Mouse (Mus musculus) gastrocnemius, adult 2 months (tissue): ENCODE data around the gene Cep89. TPM values are rescaled to one million over a fixed set of nuclear protein-coding genes. Genes with fewer than 3 reads are reported as not detected.

ENCODE experiments used
- DNase-seq: peaks from one replicate; pipeline ENCODE4 v3.0.0; 2022
- H3K27ac ChIP-seq: fragments of 200-600 bp; 2 replicates; pipeline ENCODE4 v1.8.1; 2022; ENCODE audit warnings: mild to moderate bottlenecking
- H3K4me3 ChIP-seq: fragments of 200-600 bp; 2 replicates; pipeline ENCODE4 v1.8.1; 2022; ENCODE audit warnings: mild to moderate bottlenecking, moderate library complexity
- CTCF ChIP-seq: fragments of 200-600 bp; IDR thresholded peaks from 2 replicates; pipeline ENCODE4 v1.8.1; 2022; ENCODE audit warnings: antibody characterized with exemption, mild to moderate bottlenecking, moderate library complexity
- intact Hi-C: fragments of 180-260 bp; cut with DNase I; formaldehyde crosslinking; loops from one replicate; pipeline ENCODE4 v1.15.1; 2025
- long read RNA-seq, 2 experiments: library from polyadenylated mRNA; stranded (forward); transcript quantifications; one replicate each; pipeline ENCODE4 v2.0.0; 2021
- total RNA-seq, 2 experiments: library from RNA; stranded (reverse); gene quantifications; 2 replicates each; pipeline ENCODE4 v1.2.3; 2021

The Cep89 gene
- total RNA-seq, result 1 to 10 TPM; 7.4 to 7.9 TPM
- long read RNA-seq, experiment 1, partial matches to known transcripts, result 0 of 11 reads
- long read RNA-seq, experiment 1, other reads (novel, unspliced or antisense), result 9 of 11 reads
- long read RNA-seq, experiment 2, partial matches to known transcripts, result 3 of 19 reads
- long read RNA-seq, experiment 2, other reads (novel, unspliced or antisense), result 13 of 19 reads

DNA sequence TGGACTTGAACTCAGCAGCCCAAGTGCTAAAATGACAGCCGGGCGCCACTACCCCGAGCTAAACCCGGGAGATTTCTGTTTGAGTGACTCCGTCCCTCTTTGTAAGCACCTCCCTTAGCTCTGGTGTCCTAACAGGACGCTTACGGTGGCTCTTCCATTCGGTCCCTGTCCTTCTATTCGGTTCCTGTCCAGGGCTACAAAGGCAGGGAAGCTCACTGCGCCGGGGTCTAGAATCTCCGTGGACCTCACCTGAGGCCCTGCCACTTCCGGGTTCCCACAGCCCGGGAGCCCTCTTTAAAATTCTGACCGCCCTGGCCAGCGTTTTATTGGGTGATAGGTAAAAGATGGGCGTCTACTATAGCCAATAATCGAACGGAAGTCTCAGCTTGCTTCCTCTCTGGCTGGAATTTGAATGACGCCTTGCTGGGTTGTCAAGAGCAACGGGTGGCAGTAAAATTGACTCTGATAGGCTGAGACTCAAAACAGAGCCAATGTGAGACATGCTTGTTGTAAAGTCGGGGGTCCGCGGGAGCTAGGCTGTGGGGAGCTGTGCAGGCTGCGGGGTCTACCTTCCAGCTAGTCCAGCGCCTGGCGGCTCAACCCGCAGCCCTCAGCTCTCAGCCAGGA, at the start of gene Cep89, which contains the start of gene Faap24:
Gene Cep89, plus strand, starts transcription at position 494 of the 627 bp plus-strand sequence.
Gene Faap24, minus strand, starts transcription at position 295 of the 627 bp plus-strand sequence.
- TF ChIP-seq CTCF, result no peak
- intact Hi-C loops, result loop anchor here (5.0 kb wide), 1 partner anchor 79 kb away; the partner anchor contains the start of gene Gpatch1

DNA sequence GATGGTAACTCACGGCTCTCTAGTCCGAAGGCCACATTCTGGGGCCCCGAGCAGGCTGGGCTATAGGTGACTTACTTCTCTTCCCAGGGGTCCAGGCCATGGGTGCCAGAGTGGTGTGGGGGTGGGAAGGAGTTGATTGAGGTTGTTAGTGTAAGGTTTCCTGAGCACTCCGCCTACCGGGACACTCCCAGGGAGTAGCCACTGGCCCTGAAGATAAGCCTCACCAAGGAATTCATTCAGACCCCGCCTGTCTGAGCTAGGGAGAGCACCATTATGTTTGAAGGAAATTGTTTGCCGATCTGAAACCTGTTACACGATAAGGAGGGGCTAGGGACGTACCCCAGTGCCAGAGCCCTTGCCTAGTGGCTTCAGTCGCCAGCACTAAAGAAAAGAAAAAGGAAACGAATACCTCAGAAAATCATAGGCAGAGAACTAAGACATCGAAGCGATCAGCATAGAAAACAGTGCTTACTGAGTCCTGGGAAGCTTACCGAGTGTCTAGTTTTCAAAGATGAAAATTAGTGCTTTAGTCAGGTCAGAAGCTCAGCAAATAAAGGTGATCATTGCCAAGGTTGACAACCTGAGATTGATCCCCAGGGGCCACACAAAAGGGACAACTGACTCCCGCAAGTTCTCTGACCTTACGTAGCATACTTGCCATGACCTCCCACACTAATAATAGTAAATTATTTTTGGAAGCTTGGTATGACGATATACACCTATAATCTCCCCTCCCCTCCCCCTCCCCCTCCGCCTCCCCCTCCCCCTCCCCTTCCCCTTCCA, 48.7 kb upstream of the Cep89 start:
- intact Hi-C loops, result no loop called here
- Histone ChIP-seq H3K27ac (no peak overlapping the region), H3K4me3 (no peak overlapping the region)
- no peak for DNase-seq
- no peak for TF ChIP-seq CTCF

More for the DNA sequence above, at the start of gene Cep89, which contains the start of gene Faap24:
- peak within 1 kb of the TSS; percentile 81 for H3K4me3 ChIP-seq
- peak within 1 kb of the TSS; percentile 86 for H3K27ac ChIP-seq
- DNase-seq, result peak; percentile 91

DNA sequence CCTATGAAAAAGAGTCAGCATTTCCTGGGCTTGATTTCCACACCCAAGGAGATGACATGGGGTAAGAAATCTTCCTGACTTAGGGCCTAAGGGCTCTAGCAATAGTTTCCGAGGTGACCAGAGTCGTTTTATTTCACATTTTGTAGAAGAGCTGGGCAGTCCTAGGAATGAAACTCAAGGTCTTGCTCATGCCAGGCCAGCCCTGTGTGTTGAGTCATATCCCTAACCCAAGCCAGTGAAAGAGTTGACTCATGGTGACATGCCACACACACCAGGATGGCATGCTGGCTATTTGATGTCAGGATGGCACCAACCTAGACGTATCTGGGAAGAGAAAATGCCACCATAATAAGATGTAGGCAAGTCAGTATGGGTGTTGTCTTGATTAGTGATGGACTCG, 47.8 kb upstream of the Cep89 start:
- no peak for TF ChIP-seq CTCF
- Histone ChIP-seq H3K27ac (no peak overlapping the region), H3K4me3 (no peak overlapping the region)
- no peak for DNase-seq
- intact Hi-C loops, result no loop called here

DNA sequence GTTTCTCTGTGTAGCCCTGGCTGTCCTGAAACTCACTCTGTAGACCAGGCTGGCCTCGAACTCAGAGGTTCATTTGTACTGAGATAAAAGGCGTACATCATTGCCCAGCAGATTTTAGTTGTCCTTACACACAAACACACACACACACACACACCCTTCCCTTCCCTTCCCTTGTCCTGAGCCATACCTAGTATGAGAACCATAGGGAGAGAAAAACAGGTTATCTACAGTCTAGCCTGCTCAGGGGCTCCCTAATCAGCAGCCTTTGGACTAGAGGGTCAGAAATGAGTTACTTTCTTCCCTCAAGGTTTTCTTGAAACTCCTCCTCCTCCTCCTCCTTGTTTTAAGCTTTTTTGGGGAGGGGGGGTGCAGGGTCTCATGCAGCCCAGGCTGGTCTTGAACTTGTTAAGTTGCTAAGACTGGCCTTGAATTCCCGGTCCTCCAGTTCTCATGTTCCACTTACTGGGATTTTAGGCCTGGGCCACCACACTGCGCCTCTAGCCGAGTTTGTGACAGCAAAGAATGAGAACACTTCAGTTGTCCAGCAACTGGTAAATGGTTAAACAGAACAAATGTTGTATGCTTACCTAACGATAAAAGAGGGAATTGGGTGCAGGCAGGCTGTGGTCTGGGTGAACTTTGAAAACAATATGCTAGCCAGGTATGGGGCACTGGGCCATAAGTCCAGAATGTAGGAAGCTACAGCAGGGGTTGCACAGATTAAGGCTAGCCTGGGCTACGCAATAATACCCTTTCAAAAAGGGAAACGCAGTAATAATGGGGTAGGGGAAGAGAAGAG, 46.8 kb upstream of the Cep89 start:
- Histone ChIP-seq H3K4me3 (no peak overlapping the region), H3K27ac (no peak overlapping the region)
- DNase-seq, result no peak
- no peak for TF ChIP-seq CTCF
- intact Hi-C loops, result no loop called here

DNA sequence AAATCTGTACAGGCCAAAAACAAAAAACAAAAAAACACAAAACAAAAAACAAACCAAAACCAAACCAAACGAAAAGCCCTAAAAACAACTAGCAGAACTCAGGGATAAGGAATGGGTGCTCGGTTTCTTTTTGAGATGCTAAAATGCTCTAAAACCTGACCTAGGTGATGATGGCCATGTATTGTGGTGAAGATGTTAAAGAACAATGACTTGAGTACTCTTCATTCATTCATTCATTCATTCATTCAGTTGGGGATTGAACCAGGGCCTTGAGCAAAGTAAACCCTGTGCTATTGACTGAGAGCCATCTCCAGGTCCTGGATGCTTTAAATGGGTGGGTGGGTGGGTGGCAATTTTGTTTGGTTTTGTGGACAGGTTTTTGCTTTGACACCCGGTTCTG, 45.7 kb upstream of the Cep89 start:
- intact Hi-C loops, result no loop called here
- no peak for TF ChIP-seq CTCF
- Histone ChIP-seq H3K4me3 (no peak overlapping the region), H3K27ac (no peak overlapping the region)
- no peak for DNase-seq

DNA sequence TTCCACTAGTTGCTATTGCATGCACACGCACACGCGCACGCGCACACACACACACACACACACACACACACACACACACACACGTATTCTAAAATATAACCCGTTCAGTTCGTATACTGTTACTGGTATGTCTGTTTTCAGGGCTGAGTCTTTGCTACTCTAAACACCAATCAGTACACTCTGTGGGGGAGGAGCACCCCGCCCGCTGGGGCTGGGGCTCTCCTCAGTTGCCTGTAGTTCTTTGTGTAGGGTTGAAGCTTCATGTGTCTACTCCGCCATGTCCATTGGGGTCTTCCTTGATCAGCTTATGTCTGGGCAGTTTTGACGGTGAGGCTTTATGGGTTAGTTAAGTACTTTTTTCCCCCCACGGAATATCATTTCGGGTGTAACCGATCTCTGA, 43.5 kb upstream of the Cep89 start:
- Histone ChIP-seq H3K27ac (no peak overlapping the region), H3K4me3 (no peak overlapping the region)
- intact Hi-C loops, result no loop called here
- DNase-seq, result no peak
- no peak for TF ChIP-seq CTCF

DNA sequence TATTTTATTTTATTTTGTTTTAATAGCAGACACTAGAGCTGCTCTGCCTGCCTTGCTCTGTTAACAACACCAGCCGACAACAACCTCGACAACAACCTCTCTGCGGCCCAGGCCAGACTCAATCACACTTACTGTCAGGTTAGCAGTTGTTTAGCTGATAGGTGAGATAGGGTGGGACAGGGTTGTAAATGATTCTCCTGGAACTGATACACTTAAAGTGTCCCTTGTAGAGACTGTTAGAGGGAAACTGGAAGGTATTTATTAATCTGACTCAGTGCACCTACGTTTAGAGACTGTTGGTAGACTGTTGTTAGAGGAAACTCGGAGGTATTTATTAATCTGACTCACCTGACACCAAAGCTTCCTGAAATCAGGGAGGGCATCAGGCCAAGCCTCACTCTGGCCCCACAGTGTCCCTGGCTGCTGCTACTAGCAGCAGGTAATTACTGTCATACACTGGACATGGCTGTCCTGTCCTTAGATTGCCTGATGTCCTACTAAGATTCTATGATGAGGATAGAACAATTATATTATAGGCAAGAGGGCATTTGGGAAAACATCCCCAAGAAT, 41.4 kb upstream of the Cep89 start:
- TF ChIP-seq CTCF, result no peak
- no peak overlapping the region for H3K4me3 ChIP-seq
- DNase-seq, result no peak
- no peak overlapping the region for H3K27ac ChIP-seq
- intact Hi-C loops, result no loop called here

DNA sequence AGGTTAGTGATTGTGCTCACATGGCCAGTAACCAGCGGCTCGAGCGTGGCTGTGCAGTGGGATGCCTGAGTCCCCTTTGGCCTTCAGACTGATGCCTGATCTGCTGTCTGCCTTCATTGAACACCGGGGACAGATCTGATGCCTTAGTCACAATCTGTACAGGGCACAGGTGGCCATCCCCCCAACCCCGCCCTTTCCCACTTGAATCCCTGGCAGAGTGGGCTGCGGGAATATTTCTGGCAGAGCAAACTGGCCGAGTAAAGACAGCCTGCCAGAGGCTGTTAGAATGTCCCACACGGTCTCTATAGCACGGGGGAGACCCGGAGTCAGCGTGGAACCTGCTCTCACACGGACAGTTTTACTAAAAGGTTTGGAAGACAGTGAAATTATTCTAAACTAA, 39.2 kb upstream of the Cep89 start:
- TF ChIP-seq CTCF, result no peak
- DNase-seq, result no peak
- intact Hi-C loops, result no loop called here
- Histone ChIP-seq H3K27ac (no peak overlapping the region), H3K4me3 (no peak overlapping the region)

DNA sequence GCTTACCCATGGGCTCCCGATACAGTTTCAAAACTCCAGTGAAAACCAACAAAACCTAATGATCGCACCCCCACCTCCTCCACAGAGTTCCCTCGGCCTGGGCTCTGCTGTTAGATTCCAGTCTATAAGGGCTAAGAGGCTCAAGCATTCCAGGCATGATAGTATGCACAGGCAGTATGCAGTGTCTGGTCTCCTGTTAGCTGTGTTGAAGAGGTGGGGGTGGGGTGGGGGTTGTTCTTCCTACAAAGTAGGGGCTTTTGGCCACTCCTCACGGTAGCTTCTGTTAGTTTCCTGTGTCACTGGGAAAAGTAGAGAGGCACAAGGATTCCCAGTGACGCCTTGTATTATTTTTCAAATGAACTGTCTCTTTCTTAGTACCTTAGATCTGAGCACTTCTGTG, 34.6 kb upstream of the Cep89 start:
- no peak for DNase-seq
- H3K27ac ChIP-seq, result no peak overlapping the region
- H3K4me3 ChIP-seq, result no peak overlapping the region
- intact Hi-C loops, result no loop called here
- TF ChIP-seq CTCF, result no peak

DNA sequence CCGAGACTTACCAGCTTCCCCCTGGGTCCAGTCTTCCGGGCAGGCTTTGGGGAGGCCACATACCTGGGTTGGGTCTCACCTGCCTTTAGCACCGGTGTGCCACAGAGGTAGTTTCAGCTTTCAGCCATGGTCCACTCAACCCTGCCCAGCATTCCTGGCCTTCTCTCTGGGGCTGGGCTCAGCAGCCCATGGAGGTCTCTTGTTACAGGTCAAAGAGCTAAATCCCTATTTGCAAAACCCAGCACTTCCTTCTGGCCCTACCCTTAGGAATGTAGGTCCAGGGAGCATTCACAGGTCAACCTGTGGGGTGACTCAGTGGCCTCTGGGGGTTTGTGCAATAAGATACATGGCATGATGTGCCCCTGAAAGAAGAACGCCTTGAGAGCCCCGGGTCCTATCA, 34.0 kb upstream of the Cep89 start:
- no peak for TF ChIP-seq CTCF
- intact Hi-C loops, result no loop called here
- no peak overlapping the region for H3K27ac ChIP-seq
- no peak for DNase-seq
- H3K4me3 ChIP-seq, result no peak overlapping the region

DNA sequence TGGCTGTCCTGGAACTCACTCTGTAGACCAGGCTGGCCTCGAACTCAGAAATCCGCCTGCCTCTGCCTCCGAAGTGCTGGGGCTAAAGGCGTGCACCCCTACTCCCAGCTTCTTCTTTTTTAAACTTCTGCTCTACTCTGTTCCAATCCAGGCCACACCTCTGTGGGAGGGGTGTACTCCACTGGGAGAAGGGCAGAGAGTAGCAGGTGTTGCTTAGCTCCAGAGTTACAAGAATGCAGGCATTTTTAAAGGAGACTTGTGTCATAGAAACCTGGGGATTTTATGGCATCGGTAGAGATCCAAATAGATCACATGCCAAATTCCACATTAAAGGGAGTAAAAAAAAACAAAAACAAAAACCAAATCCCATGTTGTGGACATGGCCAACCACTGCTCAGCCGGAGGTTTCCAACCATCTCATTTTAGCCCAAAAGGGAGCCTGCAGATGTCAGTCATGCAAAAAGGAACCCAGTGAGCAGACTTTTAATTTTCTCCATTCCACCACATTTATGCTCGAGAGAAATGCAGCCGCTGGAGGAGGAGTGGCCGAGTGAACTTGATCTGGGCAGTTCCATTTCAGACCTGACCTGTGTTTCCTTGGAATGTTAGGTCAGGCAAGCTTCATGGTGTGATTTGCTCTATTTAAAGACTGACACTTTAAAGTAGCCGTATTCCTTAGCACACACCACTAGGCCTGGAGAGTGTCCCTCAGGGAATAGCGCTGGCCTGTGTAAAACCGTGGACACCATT, 31.5 kb upstream of the Cep89 start:
- no peak overlapping the region for H3K4me3 ChIP-seq
- TF ChIP-seq CTCF, result no peak
- H3K27ac ChIP-seq, result peak overlapping the region; percentile 53
- no peak for DNase-seq
- intact Hi-C loops, result no loop called here

DNA sequence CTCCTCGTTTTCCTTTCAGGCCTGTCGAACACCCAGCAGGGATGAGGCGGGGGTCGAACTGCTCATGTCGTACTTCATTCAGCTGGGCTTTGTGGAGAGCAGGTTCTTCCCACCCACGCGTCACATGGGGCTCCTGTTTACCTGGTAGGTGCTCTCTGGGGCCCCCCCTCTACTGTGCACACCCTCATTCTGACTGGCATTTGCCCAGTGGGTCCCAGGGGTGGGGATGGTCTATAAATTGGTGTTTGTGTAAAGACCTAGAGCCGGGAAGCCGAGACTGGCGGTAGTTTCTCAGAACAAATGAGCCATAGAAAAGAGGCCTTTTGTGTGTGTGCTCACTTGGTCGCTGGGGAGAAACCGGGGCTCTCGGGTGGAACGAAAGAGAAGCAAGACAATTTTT, 25.7 kb upstream of the Cep89 start:
- no peak overlapping the region for H3K4me3 ChIP-seq
- H3K27ac ChIP-seq, result no peak overlapping the region
- no peak for DNase-seq
- TF ChIP-seq CTCF, result no peak
- intact Hi-C loops, result no loop called here
